Mouse (Mus musculus): ENCODE measurements around the gene Myzap. TPM values are rescaled to one million over a fixed set of nuclear protein-coding genes. Genes with fewer than 3 reads are reported as not detected.
A peak's percentile ranks its signal among the peaks of the same experiment; 100 is the strongest.

Gene Myzap
- polyA plus RNA-seq, 2 experiments: 1.8 to 2.5 TPM

DNA sequence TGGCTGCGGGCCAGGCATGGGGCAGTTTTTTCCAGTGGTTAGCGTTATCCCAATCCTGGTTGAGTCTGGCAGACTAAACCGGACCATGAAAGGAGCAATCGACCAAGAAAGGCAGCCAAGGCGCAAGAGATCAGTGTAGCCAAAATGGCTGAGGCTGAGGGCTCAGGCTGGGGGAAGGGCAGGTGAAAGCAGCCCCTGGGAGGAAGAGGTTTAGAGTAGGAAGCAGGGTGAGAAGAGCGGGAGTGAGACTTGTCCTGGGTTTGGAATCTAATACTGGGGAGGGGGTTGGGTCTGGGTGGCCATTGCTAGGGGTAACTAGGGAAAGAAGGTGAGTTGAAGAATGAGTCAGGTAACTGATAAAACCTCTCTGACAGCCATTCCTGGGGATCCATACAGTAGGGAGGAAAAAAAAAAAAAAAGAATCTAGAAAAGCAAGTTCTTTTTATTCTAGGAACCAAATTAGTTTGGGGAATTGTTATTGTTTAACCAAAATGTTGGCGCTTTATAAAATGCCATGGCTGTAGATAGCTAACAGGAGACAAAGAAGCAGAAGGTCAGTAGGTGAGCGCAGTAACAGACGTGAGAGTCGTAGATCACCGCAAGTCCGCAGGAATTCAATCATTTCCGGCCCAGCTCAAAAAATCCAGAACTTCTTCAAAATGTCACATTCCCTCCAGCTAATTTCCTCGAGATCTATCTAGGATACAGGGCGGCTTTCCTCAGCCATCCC, 99.7 kb downstream of the Myzap start:
- DNase-seq (ENCODE audit: low read depth in 3 of 3, low spot score in 3 of 3): no peak
- TF ChIP-seq EP300 (IDR thresholded peaks at IDR 0.05; ENCODE audit: low read depth): no peak
- no peak for TF ChIP-seq CTCF (IDR thresholded peaks at IDR 0.05; ENCODE audit: low read depth)
- Histone ChIP-seq H3K27ac (no peak overlapping the region), H3K27me3 (ENCODE audit: control insufficient read depth, insufficient read depth, low read length) (no peaks in the 10 kb centered on the region), H3K36me3 (replicated peaks; ENCODE audit: control insufficient read depth, insufficient read depth, low read depth) (no peaks in the 10 kb centered on the region), H3K9ac (replicated peaks) (no peak overlapping the region), H3K4me2 (ENCODE audit: low read depth) (no peak overlapping the region), H3K9me3 (ENCODE audit: control insufficient read depth, low read length) (no peaks in the 10 kb centered on the region), H3K4me1 (replicated peaks; ENCODE audit: control insufficient read depth in 2 of 2, insufficient read depth in 2 of 2, low read length in 1 of 2) (no peaks in the 10 kb centered on the region), H3K4me3 (ENCODE audit: insufficient read depth in 1 of 2, low read depth in 2 of 2, low read length in 2 of 2) (no peak overlapping the region)
- ATAC-seq (ENCODE audit: insufficient read depth): no peak
- WGBS (ENCODE audit: insufficient replicate concordance): 62% methylated on average over 15 of the region's 15 CpGs

GRCm38 (mm10) chr9:71490076-71490475, 102.1 kb downstream of the Myzap start:
- H3K36me3 ChIP-seq (replicated peaks; ENCODE audit: control insufficient read depth, insufficient read depth, low read depth): no peaks in the 10 kb centered on the region
- no peak overlapping the region for H3K4me3 ChIP-seq (ENCODE audit: insufficient read depth in 1 of 2, low read depth in 2 of 2, low read length in 2 of 2)
- no peaks in the 10 kb centered on the region for H3K9me3 ChIP-seq (ENCODE audit: control insufficient read depth, low read length)
- H3K27ac ChIP-seq: no peak overlapping the region
- no peaks in the 10 kb centered on the region for H3K27me3 ChIP-seq (ENCODE audit: control insufficient read depth, insufficient read depth, low read length)
- H3K4me2 ChIP-seq (ENCODE audit: low read depth): no peak overlapping the region
- TF ChIP-seq EP300 (IDR thresholded peaks at IDR 0.05; ENCODE audit: low read depth) (no peak), CTCF (IDR thresholded peaks at IDR 0.05; ENCODE audit: low read depth) (no peak)
- peaks cover 2 to 3% of the 10 kb centered on the region in 2 experiments; a peak in 2 of 4 replicates for H3K4me1 ChIP-seq (replicated peaks; ENCODE audit: control insufficient read depth in 2 of 2, insufficient read depth in 2 of 2, low read length in 1 of 2)
- 45% methylated on average over 3 of the region's 3 CpGs for WGBS (ENCODE audit: insufficient replicate concordance)
- H3K9ac ChIP-seq (replicated peaks): no peak overlapping the region
- no peak for DNase-seq (ENCODE audit: low read depth in 3 of 3, low spot score in 3 of 3)
- no peak for ATAC-seq (ENCODE audit: insufficient read depth)

DNA sequence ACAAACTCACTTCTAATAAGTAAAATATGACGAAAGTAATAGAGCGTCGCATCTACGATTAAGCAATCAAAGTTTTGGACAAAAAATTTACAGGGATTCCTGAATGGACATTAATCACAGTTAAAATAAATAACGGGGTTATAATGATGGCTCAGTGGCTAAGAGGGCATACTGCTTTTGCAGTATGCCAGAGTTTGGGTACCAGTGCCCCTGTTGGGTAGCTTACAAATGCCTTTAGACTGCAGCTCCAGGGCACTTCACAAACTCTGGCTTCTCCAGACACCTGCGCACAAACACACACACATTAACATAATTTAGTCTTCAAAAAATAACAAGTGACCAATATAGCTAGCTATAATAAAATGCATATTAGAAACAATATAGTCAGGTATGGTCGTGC, 106.0 kb downstream of the Myzap start:
- WGBS (ENCODE audit: insufficient replicate concordance): 37% methylated on average over 7 of the region's 7 CpGs
- TF ChIP-seq EP300 (IDR thresholded peaks at IDR 0.05; ENCODE audit: low read depth) (no peak), CTCF (IDR thresholded peaks at IDR 0.05; ENCODE audit: low read depth) (no peak)
- Histone ChIP-seq H3K36me3 (replicated peaks; ENCODE audit: control insufficient read depth, insufficient read depth, low read depth) (peaks cover 25% of the 10 kb centered on the region), H3K27ac (no peak overlapping the region), H3K4me3 (ENCODE audit: insufficient read depth in 1 of 2, low read depth in 2 of 2, low read length in 2 of 2) (peak overlapping the region; percentile 96 to 100; a peak in 2 of 4 replicates), H3K4me2 (ENCODE audit: low read depth) (peak overlapping the region; percentile 86), H3K9ac (replicated peaks) (peak overlapping the region; percentile 99), H3K27me3 (ENCODE audit: control insufficient read depth, insufficient read depth, low read length) (no peaks in the 10 kb centered on the region), H3K4me1 (replicated peaks; ENCODE audit: control insufficient read depth in 2 of 2, insufficient read depth in 2 of 2, low read length in 1 of 2) (peaks cover 4 to 5% of the 10 kb centered on the region in 2 experiments; a peak in 2 of 4 replicates), H3K9me3 (ENCODE audit: control insufficient read depth, low read length) (no peaks in the 10 kb centered on the region)
- DNase-seq (ENCODE audit: low read depth in 3 of 3, low spot score in 3 of 3) (no peak), ATAC-seq (ENCODE audit: insufficient read depth) (no peak)

DNA sequence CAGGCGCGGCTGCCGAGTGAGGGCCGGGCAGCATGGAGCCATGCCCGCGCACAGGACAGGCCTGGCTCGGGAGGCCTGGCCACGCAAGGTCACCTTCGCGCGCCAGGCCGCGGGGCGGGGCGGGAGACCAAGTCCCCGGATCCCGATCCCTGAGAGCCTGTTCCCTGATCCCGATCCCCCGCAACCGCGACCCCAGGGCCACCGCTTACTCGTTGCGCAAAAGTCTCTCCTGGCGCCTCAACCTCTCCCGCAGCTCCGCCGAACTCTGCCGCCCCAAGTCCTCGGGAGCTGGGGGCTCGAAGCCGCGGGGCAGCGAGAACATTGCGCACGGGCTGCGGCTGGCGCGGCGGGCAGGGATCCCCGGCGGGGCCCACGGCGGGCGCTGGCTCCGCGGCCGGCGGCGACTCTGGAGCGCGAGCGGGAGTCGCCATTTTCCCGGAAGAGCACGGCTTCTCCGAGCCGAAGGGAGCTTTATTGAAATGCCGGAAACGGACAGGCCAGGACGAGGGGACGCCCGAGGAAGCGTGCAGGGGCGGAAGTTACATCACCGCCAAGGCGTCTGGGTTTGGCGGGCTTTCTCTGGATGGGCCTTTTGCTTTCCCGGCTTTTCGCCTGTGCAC, 106.6 kb downstream of the Myzap start, which contains the start of gene Polr2m:
TSS of gene Polr2m (minus strand) at position 461 of the 620 bp plus-strand sequence.
- DNase-seq (ENCODE audit: low read depth in 3 of 3, low spot score in 3 of 3): peak; percentile 81
- H3K27me3 ChIP-seq (ENCODE audit: control insufficient read depth, insufficient read depth, low read length): no peaks in the 10 kb centered on the region
- H3K4me3 ChIP-seq (ENCODE audit: insufficient read depth in 1 of 2, low read depth in 2 of 2, low read length in 2 of 2): peak within 1 kb of the TSS; percentile 96 to 100
- no peak for TF ChIP-seq CTCF (IDR thresholded peaks at IDR 0.05; ENCODE audit: low read depth)
- 0 out of 2 replicates have a peak, but pooled peaks have one; percentile 10 for TF ChIP-seq EP300 (IDR thresholded peaks at IDR 0.05; ENCODE audit: low read depth)
- H3K4me1 ChIP-seq (replicated peaks; ENCODE audit: control insufficient read depth in 2 of 2, insufficient read depth in 2 of 2, low read length in 1 of 2): peaks cover 4 to 8% of the 10 kb centered on the region in 2 experiments; a peak in 3 of 4 replicates
- no peaks in the 10 kb centered on the region for H3K9me3 ChIP-seq (ENCODE audit: control insufficient read depth, low read length)
- peak within 1 kb of the TSS; percentile 65 for H3K27ac ChIP-seq
- H3K4me2 ChIP-seq (ENCODE audit: low read depth): peak within 1 kb of the TSS; percentile 86
- ATAC-seq (ENCODE audit: insufficient read depth): peak; percentile 95
- H3K36me3 ChIP-seq (replicated peaks; ENCODE audit: control insufficient read depth, insufficient read depth, low read depth): peaks cover 30% of the 10 kb centered on the region
- WGBS (ENCODE audit: insufficient replicate concordance): under 1% methylated on average over 69 of the region's 70 CpGs
- H3K9ac ChIP-seq (replicated peaks): peak within 1 kb of the TSS; percentile 99

All from liver, embryonic 14.5 days (tissue).